25 mouse cellular contexts compared by ENCODE assay signal in the genomic region with DNA sequence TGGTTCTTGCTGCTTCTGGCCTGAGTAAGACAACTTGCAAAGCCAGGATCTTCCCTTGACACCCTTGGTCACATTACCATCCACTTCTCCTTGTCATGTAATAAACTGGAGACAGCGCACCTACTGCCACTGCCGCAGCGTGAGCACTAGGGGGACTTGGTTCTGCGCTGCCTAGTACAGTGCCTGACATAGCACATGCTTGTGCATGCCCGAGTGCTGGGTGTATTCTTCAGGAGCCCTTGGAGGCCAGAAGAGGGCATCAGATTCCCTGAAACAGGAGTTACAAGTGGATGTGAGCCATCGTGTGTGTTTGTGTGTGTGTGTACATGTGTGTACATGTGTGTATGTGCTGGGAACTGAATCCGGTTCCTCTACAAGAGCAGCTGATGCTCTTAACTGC. TPM values are rescaled to one million over a fixed set of nuclear protein-coding genes. Genes with fewer than 3 reads are reported as not detected.
DNase-seq lines count a peak whose midpoint lies in the region; ATAC-seq and TF ChIP-seq lines count a peak whose summit lies in the region.
"Had no signal": no experiment of that assay in that cellular context is flagged by ENCODE, and none has a peak within 500 bp of the region (broad histone marks: within the 10 kb centered on the region; RNA-seq: fewer than 3 reads in every experiment).

No protein-coding gene starts in this region.

- intact Hi-C loops in heart, postnatal 10 days (cut with DNase I): no loop called here

- H3K27ac ChIP-seq in forebrain, postnatal 0 days (ENCODE audit: low read depth, low read length): no peak overlapping the region
- no peak overlapping the region for H3K27ac ChIP-seq in forebrain, embryonic 11.5 days (ENCODE audit: low read depth, low read length)
- no peak overlapping the region for H3K27ac ChIP-seq in lung, embryonic 14.5 days (ENCODE audit: low read depth)
- 0 out of 2 replicates have a peak overlapping the region, but pooled peaks have one; percentile 12 for H3K27ac ChIP-seq in ES-Bruce4 (ENCODE audit: insufficient read depth, low read length)
- no peak overlapping the region for H3K27ac ChIP-seq in intestine, postnatal 0 days (ENCODE audit: low read depth, low read length)
- H3K27ac ChIP-seq: embryonic facial prominence, embryonic 15.5 days; forebrain, embryonic 12.5 days; limb, embryonic 12.5 days; liver, embryonic 15.5 days; midbrain, embryonic 13.5 days; neural tube, embryonic 15.5 days had no signal

- no peak overlapping the region for H3K9ac ChIP-seq in forebrain, postnatal 0 days
- H3K9ac ChIP-seq in forebrain, embryonic 11.5 days (ENCODE audit: low read length): no peak overlapping the region
- H3K9ac ChIP-seq in lung, embryonic 14.5 days: no peak overlapping the region
- H3K9ac ChIP-seq in ES-Bruce4 (ENCODE audit: low read depth, poor library complexity, severe bottlenecking): no peak overlapping the region
- no peak overlapping the region for H3K9ac ChIP-seq in intestine, postnatal 0 days (ENCODE audit: low read depth, low read length)
- H3K9ac ChIP-seq: embryonic facial prominence, embryonic 15.5 days; forebrain, embryonic 12.5 days; limb, embryonic 12.5 days; liver, embryonic 15.5 days; midbrain, embryonic 13.5 days; neural tube, embryonic 15.5 days had no signal

- no peaks in the 10 kb centered on the region for H3K36me3 ChIP-seq in forebrain, postnatal 0 days (ENCODE audit: insufficient read depth)
- no peaks in the 10 kb centered on the region for H3K36me3 ChIP-seq in forebrain, embryonic 11.5 days (ENCODE audit: control insufficient read depth, insufficient read depth, low read length)
- 0 out of 2 replicates have a peak, but pooled peaks cover 5% of the 10 kb centered on the region for H3K36me3 ChIP-seq in lung, embryonic 14.5 days (ENCODE audit: insufficient read depth)
- H3K36me3 ChIP-seq in ES-Bruce4 (ENCODE audit: control insufficient read depth, insufficient read depth, low read length, poor library complexity, severe bottlenecking): no peaks in the 10 kb centered on the region
- no peaks in the 10 kb centered on the region for H3K36me3 ChIP-seq in intestine, postnatal 0 days (ENCODE audit: control insufficient read depth, insufficient read depth)
- H3K36me3 ChIP-seq: embryonic facial prominence, embryonic 15.5 days; forebrain, embryonic 12.5 days; limb, embryonic 12.5 days; liver, embryonic 15.5 days; midbrain, embryonic 13.5 days; neural tube, embryonic 15.5 days had no signal

- no peak overlapping the region for H3K4me3 ChIP-seq in forebrain, postnatal 0 days (ENCODE audit: low read depth, low read length)
- H3K4me3 ChIP-seq in forebrain, embryonic 11.5 days (ENCODE audit: low read depth, low read length): no peak overlapping the region
- H3K4me3 ChIP-seq in lung, embryonic 14.5 days (ENCODE audit: low read depth, low read length): no peak overlapping the region
- H3K4me3 ChIP-seq in ES-Bruce4 (ENCODE audit: low read depth, low read length): no peak overlapping the region
- H3K4me3 ChIP-seq in intestine, postnatal 0 days (ENCODE audit: low read depth, low read length): no peak overlapping the region
- H3K4me3 ChIP-seq: embryonic facial prominence, embryonic 15.5 days; forebrain, embryonic 12.5 days; limb, embryonic 12.5 days; liver, embryonic 15.5 days; midbrain, embryonic 13.5 days; neural tube, embryonic 15.5 days had no signal

- 89% methylated on average over 7 of the region's 7 CpGs for WGBS in forebrain, postnatal 0 days
- WGBS in forebrain, embryonic 11.5 days: 88% methylated on average over 7 of the region's 7 CpGs
- 76% methylated on average over 7 of the region's 7 CpGs for WGBS in lung, embryonic 14.5 days
- 76% methylated on average over 7 of the region's 7 CpGs for WGBS in intestine, postnatal 0 days

- 0 out of 2 replicates have a peak, but pooled peaks cover 4% of the 10 kb centered on the region for H3K4me1 ChIP-seq in forebrain, postnatal 0 days (ENCODE audit: insufficient read depth)
- H3K4me1 ChIP-seq in forebrain, embryonic 11.5 days (replicated peaks; ENCODE audit: control insufficient read depth, insufficient read depth, low read length): peaks cover 12% of the 10 kb centered on the region
- H3K4me1 ChIP-seq in lung, embryonic 14.5 days (ENCODE audit: insufficient read depth): peaks cover 20% of the 10 kb centered on the region
- peaks cover 10% of the 10 kb centered on the region for H3K4me1 ChIP-seq in ES-Bruce4 (ENCODE audit: control insufficient read depth, insufficient read depth, low read length)
- no peaks in the 10 kb centered on the region for H3K4me1 ChIP-seq in intestine, postnatal 0 days (replicated peaks; ENCODE audit: control insufficient read depth, insufficient read depth, low read length)

- peak; percentile 39; the same call in 1 of the 2 replicates for TF ChIP-seq CTCF in forebrain, postnatal 0 days (IDR thresholded peaks at IDR 0.05; ENCODE audit: low read depth)
- TF ChIP-seq CTCF in lung, embryonic 14.5 days (IDR thresholded peaks at IDR 0.05; ENCODE audit: low read depth): peak; percentile 19; the same call in 1 of the 2 replicates
- TF ChIP-seq CTCF in ES-Bruce4 (IDR thresholded peaks at IDR 0.05; ENCODE audit: low read depth, low read length): peak; percentile 30
- TF ChIP-seq CTCF in intestine, postnatal 0 days (IDR thresholded peaks at IDR 0.05; ENCODE audit: low read depth): peak; percentile 61

- no peak for TF ChIP-seq POLR2A in ES-Bruce4 (IDR thresholded peaks at IDR 0.05; ENCODE audit: insufficient read depth, low read length)

- no peak for TF ChIP-seq EP300 in ES-Bruce4 (IDR thresholded peaks at IDR 0.05; ENCODE audit: insufficient read depth, low read depth, low read length)

- no peaks in the 10 kb centered on the region for H3K27me3 ChIP-seq in forebrain, postnatal 0 days (ENCODE audit: insufficient read depth, low read length)
- H3K27me3 ChIP-seq in forebrain, embryonic 11.5 days (ENCODE audit: control insufficient read depth, insufficient read depth, low read length): peaks cover 12% of the 10 kb centered on the region
- H3K27me3 ChIP-seq in lung, embryonic 14.5 days (ENCODE audit: insufficient read depth, low read length): peaks cover 4% of the 10 kb centered on the region; the same call in 1 of the 2 replicates
- no peaks in the 10 kb centered on the region for H3K27me3 ChIP-seq in ES-Bruce4 (ENCODE audit: control insufficient read depth, insufficient read depth, low read length, poor library complexity, severe bottlenecking)
- no peaks in the 10 kb centered on the region for H3K27me3 ChIP-seq in intestine, postnatal 0 days (replicated peaks; ENCODE audit: control insufficient read depth, insufficient read depth, low read length)

- DNase-seq in forebrain, postnatal 0 days: no peak
- DNase-seq in forebrain, embryonic 11.5 days (ENCODE audit: low spot score): no peak
- no peak for DNase-seq in lung, embryonic 14.5 days
- DNase-seq in lung, postnatal 14 days: no peak
- no peak for DNase-seq in heart, postnatal 10 days
- no peak for DNase-seq in T-cell, adult 2 months (ENCODE audit: low spot score)
- DNase-seq: adrenal gland, postnatal 10 days; cerebellum, postnatal 10 days; gastrocnemius, postnatal 10 days; heart, adult 18-20 months; heart, postnatal 4 days; kidney, postnatal 4 days; thymus, adult 2 months had no signal

- no peak overlapping the region for H3K4me2 ChIP-seq in forebrain, postnatal 0 days (ENCODE audit: low read depth)
- H3K4me2 ChIP-seq in forebrain, embryonic 11.5 days (ENCODE audit: low read depth, low read length, severe bottlenecking): no peak overlapping the region
- no peak overlapping the region for H3K4me2 ChIP-seq in lung, embryonic 14.5 days
- no peak overlapping the region for H3K4me2 ChIP-seq in intestine, postnatal 0 days (replicated peaks; ENCODE audit: low read depth)
- H3K4me2 ChIP-seq: embryonic facial prominence, embryonic 15.5 days; forebrain, embryonic 12.5 days; limb, embryonic 12.5 days; liver, embryonic 15.5 days; midbrain, embryonic 13.5 days; neural tube, embryonic 15.5 days had no signal

- H3K9me3 ChIP-seq in forebrain, postnatal 0 days (ENCODE audit: low read length): no peaks in the 10 kb centered on the region
- H3K9me3 ChIP-seq in forebrain, embryonic 11.5 days (ENCODE audit: control insufficient read depth, low read length): no peaks in the 10 kb centered on the region
- no peaks in the 10 kb centered on the region for H3K9me3 ChIP-seq in lung, embryonic 14.5 days (ENCODE audit: low read depth, low read length)
- H3K9me3 ChIP-seq in ES-Bruce4 (replicated peaks; ENCODE audit: control insufficient read depth, insufficient read depth, low read length, poor library complexity, severe bottlenecking): no peaks in the 10 kb centered on the region
- no peaks in the 10 kb centered on the region for H3K9me3 ChIP-seq in intestine, postnatal 0 days (ENCODE audit: control insufficient read depth)
- H3K9me3 ChIP-seq: embryonic facial prominence, embryonic 15.5 days; forebrain, embryonic 12.5 days; limb, embryonic 12.5 days; liver, embryonic 15.5 days; midbrain, embryonic 13.5 days; neural tube, embryonic 15.5 days had no signal

- ATAC-seq in forebrain, postnatal 0 days: no peak
- no peak for ATAC-seq in forebrain, embryonic 11.5 days (replicated peaks; ENCODE audit: low FRiP score)
- ATAC-seq in lung, embryonic 14.5 days (ENCODE audit: insufficient read depth): no peak
- peak; percentile 39 for ATAC-seq in intestine, postnatal 0 days
- ATAC-seq: activated CD4-positive, CD25-positive, alpha-beta regulatory T cell, adult 4 months; CD4-positive, CD25-positive, alpha-beta regulatory T cell, adult 4 months; hindbrain, embryonic 16.5 days; midbrain, embryonic 13.5 days had no signal

RNA-seq across cellular contexts. Expression of gene Ppp1r14a, which starts 1.6 kb away (rescaled TPM):
- 1.5 and 2.0 TPM in 2 replicates for total RNA-seq in forebrain, postnatal 0 days (2014; rRNA removed)
- polyA plus RNA-seq in forebrain, postnatal 0 days (2015; fragmentation: Nextera tagmentation; extraction: Ambion mirVana): 2.3 and 2.8 TPM in 2 replicates
- polyA plus RNA-seq in forebrain, embryonic 11.5 days (2014; fragmentation: Nextera tagmentation; extraction: Ambion mirVana): 12.5 and 13.3 TPM in 2 replicates
- polyA plus RNA-seq in lung, embryonic 14.5 days (2014; fragmentation: Nextera tagmentation; extraction: Ambion mirVana): 114 and 127 TPM in 2 replicates
- 22.1 and 29.1 TPM in 2 replicates for polyA plus RNA-seq in ES-Bruce4 (2011; ENCODE audit: insufficient read depth, insufficient read length, low read depth, missing spikeins)
- 35.2 and 37.0 TPM in 2 replicates for polyA plus RNA-seq in intestine, postnatal 0 days (2015; fragmentation: Nextera tagmentation; extraction: Ambion mirVana)
- 10 to 100 TPM; 21.2 to 27.8 TPM for total RNA-seq in heart, postnatal 10 days (2021)
- polyA plus RNA-seq: activated CD4-positive, CD25-positive, alpha-beta regulatory T cell, adult 4 months; CD4-positive, CD25-positive, alpha-beta regulatory T cell, adult 4 months had no signal

RNA-seq across cellular contexts. Expression of gene Spint2, which starts 5.8 kb away (rescaled TPM):
- total RNA-seq in forebrain, postnatal 0 days (2014; rRNA removed): 32.3 and 36.7 TPM in 2 replicates
- 94.6 and 127 TPM in 2 replicates for polyA plus RNA-seq in forebrain, postnatal 0 days (2015; fragmentation: Nextera tagmentation; extraction: Ambion mirVana)
- polyA plus RNA-seq in forebrain, embryonic 11.5 days (2014; fragmentation: Nextera tagmentation; extraction: Ambion mirVana): 36.1 and 43.5 TPM in 2 replicates
- polyA plus RNA-seq in lung, embryonic 14.5 days (2014; fragmentation: Nextera tagmentation; extraction: Ambion mirVana): 243 and 265 TPM in 2 replicates
- 264 and 288 TPM in 2 replicates for polyA plus RNA-seq in ES-Bruce4 (2011; ENCODE audit: insufficient read depth, insufficient read length, low read depth, missing spikeins)
- 685 and 722 TPM in 2 replicates for polyA plus RNA-seq in intestine, postnatal 0 days (2015; fragmentation: Nextera tagmentation; extraction: Ambion mirVana)
- total RNA-seq in heart, postnatal 10 days (2021): 10 to 100 TPM; 53.3 to 62.7 TPM

RNA-seq across cellular contexts. Expression of gene Dpf1, which starts 16.3 kb away (rescaled TPM):
- total RNA-seq in forebrain, postnatal 0 days (2014; rRNA removed): 246 and 291 TPM in 2 replicates
- 243 and 248 TPM in 2 replicates for polyA plus RNA-seq in forebrain, postnatal 0 days (2015; fragmentation: Nextera tagmentation; extraction: Ambion mirVana)
- 76.0 and 88.3 TPM in 2 replicates for polyA plus RNA-seq in forebrain, embryonic 11.5 days (2014; fragmentation: Nextera tagmentation; extraction: Ambion mirVana)
- polyA plus RNA-seq in lung, embryonic 14.5 days (2014; fragmentation: Nextera tagmentation; extraction: Ambion mirVana): 13.5 and 14.7 TPM in 2 replicates
- polyA plus RNA-seq in ES-Bruce4 (2011; ENCODE audit: insufficient read depth, insufficient read length, low read depth, missing spikeins): 5.9 and 6.1 TPM in 2 replicates
- polyA plus RNA-seq in intestine, postnatal 0 days (2015; fragmentation: Nextera tagmentation; extraction: Ambion mirVana): 1.7 TPM in 2 replicates
- 1 to 10 TPM in 1 of 2 experiments, under 1 TPM in 1; 0.45 to 2.1 TPM for total RNA-seq in heart, postnatal 10 days (2021)
- polyA plus RNA-seq: activated CD4-positive, CD25-positive, alpha-beta regulatory T cell, adult 4 months; CD4-positive, CD25-positive, alpha-beta regulatory T cell, adult 4 months had no signal

RNA-seq across cellular contexts. Expression of gene 2200002D01Rik, which starts 39.2 kb away (rescaled TPM):
- 0.23 TPM in 1 of 2 replicates, not detected in the other for total RNA-seq in forebrain, postnatal 0 days (2014; rRNA removed)
- 0.67 and 0.82 TPM in 2 replicates for polyA plus RNA-seq in forebrain, postnatal 0 days (2015; fragmentation: Nextera tagmentation; extraction: Ambion mirVana)
- polyA plus RNA-seq in forebrain, embryonic 11.5 days (2014; fragmentation: Nextera tagmentation; extraction: Ambion mirVana): 1.8 and 5.7 TPM in 2 replicates
- 4.6 and 4.7 TPM in 2 replicates for polyA plus RNA-seq in lung, embryonic 14.5 days (2014; fragmentation: Nextera tagmentation; extraction: Ambion mirVana)
- polyA plus RNA-seq in ES-Bruce4 (2011; ENCODE audit: insufficient read depth, insufficient read length, low read depth, missing spikeins): 33.6 and 34.1 TPM in 2 replicates
- 836 and 862 TPM in 2 replicates for polyA plus RNA-seq in intestine, postnatal 0 days (2015; fragmentation: Nextera tagmentation; extraction: Ambion mirVana)
- total RNA-seq in heart, postnatal 10 days (2021): 1 to 10 TPM; 2.6 to 3.5 TPM
- total RNA-seq: layer of hippocampus, postnatal 14 days had no signal

RNA-seq across cellular contexts. Expression of gene Yif1b, which starts 49.4 kb away (rescaled TPM):
- 71.2 and 84.1 TPM in 2 replicates for total RNA-seq in forebrain, postnatal 0 days (2014; rRNA removed)
- polyA plus RNA-seq in forebrain, postnatal 0 days (2015; fragmentation: Nextera tagmentation; extraction: Ambion mirVana): 97.7 and 100 TPM in 2 replicates
- polyA plus RNA-seq in forebrain, embryonic 11.5 days (2014; fragmentation: Nextera tagmentation; extraction: Ambion mirVana): 78.9 and 86.2 TPM in 2 replicates
- 121 and 123 TPM in 2 replicates for polyA plus RNA-seq in lung, embryonic 14.5 days (2014; fragmentation: Nextera tagmentation; extraction: Ambion mirVana)
- polyA plus RNA-seq in ES-Bruce4 (2011; ENCODE audit: insufficient read depth, insufficient read length, low read depth, missing spikeins): 50.9 and 55.2 TPM in 2 replicates
- 40.6 and 41.7 TPM in 2 replicates for polyA plus RNA-seq in intestine, postnatal 0 days (2015; fragmentation: Nextera tagmentation; extraction: Ambion mirVana)
- 10 to 100 TPM; 72.9 to 75.1 TPM for total RNA-seq in heart, postnatal 10 days (2021)
